Mouse (Mus musculus) cerebellum, postnatal 4 days (tissue): Measurements from ENCODE around the gene Ccdc81.

ENCODE experiments used
- DNase-seq, 2 experiments: peaks; one replicate each; pipeline ENCODE4 v3.0.0; 2022; ENCODE audit warnings: low spot score in 2 of 2, mixed read lengths in 1 of 2

Gene Ccdc81

GRCm38 (mm10) chr7:89903442-89904343 is at the start of gene Ccdc81:
Gene Ccdc81, minus strand, starts transcription at chr7:89903629.
- DNase-seq, result no peak

- no peak for DNase-seq
Observed at GRCm38 (mm10) chr7:89949403-89949802, 46.0 kb upstream of the Ccdc81 start.

- DNase-seq, result no peak
Observed at GRCm38 (mm10) chr7:89948026-89948425, 44.6 kb upstream of the Ccdc81 start.

GRCm38 (mm10) chr7:89940571-89941463 is 37.4 kb upstream of the Ccdc81 start, which contains the start of gene Hikeshi:
Gene Hikeshi, minus strand, starts transcription at chr7:89941204.
- peak; percentile 67 to 88 for DNase-seq

GRCm38 (mm10) chr7:89939497-89940353 is 36.3 kb upstream of the Ccdc81 start:
- DNase-seq, result no peak

- peak in 1 of 2 experiments; percentile 16 for DNase-seq
Observed at GRCm38 (mm10) chr7:89923441-89924180, 20.2 kb upstream of the Ccdc81 start.

- DNase-seq, result no peak
Observed at GRCm38 (mm10) chr7:89917776-89918175, 14.3 kb upstream of the Ccdc81 start.

GRCm38 (mm10) chr7:89916711-89917110 is 13.3 kb upstream of the Ccdc81 start:
- no peak for DNase-seq

GRCm38 (mm10) chr7:89913432-89914158 is 10.2 kb upstream of the Ccdc81 start:
- no peak for DNase-seq

GRCm38 (mm10) chr7:89912356-89912755 is 8.9 kb upstream of the Ccdc81 start:
- DNase-seq, result no peak

- DNase-seq, result no peak
Observed at GRCm38 (mm10) chr7:89909711-89910110, 6.3 kb upstream of the Ccdc81 start.

- DNase-seq, result no peak
Observed at GRCm38 (mm10) chr7:89908899-89909621, 5.6 kb upstream of the Ccdc81 start.

GRCm38 (mm10) chr7:89908421-89908820 is 5.0 kb upstream of the Ccdc81 start:
- DNase-seq, result no peak

- peak; percentile 58 to 77 for DNase-seq
Observed at GRCm38 (mm10) chr7:89907950-89908349, 4.5 kb upstream of the Ccdc81 start.

GRCm38 (mm10) chr7:89903007-89903406 is 422 bp downstream of the Ccdc81 start:
- no peak for DNase-seq

GRCm38 (mm10) chr7:89891856-89892255 is 11.6 kb downstream of the Ccdc81 start:
- DNase-seq, result peak in 1 of 2 experiments; percentile 24

- no peak for DNase-seq
Observed at GRCm38 (mm10) chr7:89891412-89891811, 12.0 kb downstream of the Ccdc81 start.

- DNase-seq, result no peak
Observed at GRCm38 (mm10) chr7:89884551-89884950, 18.9 kb downstream of the Ccdc81 start.

GRCm38 (mm10) chr7:89879686-89880085 is 23.7 kb downstream of the Ccdc81 start:
- no peak for DNase-seq
